Mouse (Mus musculus) ES-E14 (cell line): ENCODE data around the gene Lpar3. TPM values are rescaled to one million over a fixed set of nuclear protein-coding genes. Genes with fewer than 3 reads are reported as not detected.

ENCODE experiments used
- DNase-seq: peaks from one replicate; pipeline ENCODE4 v3.0.0-alpha.2; 2013; ENCODE audit warnings: low read depth, low spot score
- H3K27ac ChIP-seq: 2 replicates; pipeline ENCODE4 v1.5.1; 2012; ENCODE audit warnings: low read depth, mild to moderate bottlenecking, low read length, moderate library complexity, mixed read lengths; ENCODE audit not compliant: poor library complexity, insufficient read depth, severe bottlenecking
- H3K36me3 ChIP-seq: 2 replicates; pipeline ENCODE4 v1.6.1; 2012; ENCODE audit warnings: mild to moderate bottlenecking, low read length, moderate library complexity, mixed read lengths; ENCODE audit not compliant: control insufficient read depth, poor library complexity, insufficient read depth, severe bottlenecking
- H3K4me1 ChIP-seq, 2 experiments: fragments of 150-350 bp in 1 of 2; sonication (generic) in 1 of 2; 2 replicates each; pipeline ENCODE4 v1.6.1; 2012; ENCODE audit warnings: low read length in 2 of 2, mild to moderate bottlenecking in 1 of 2, mixed read lengths in 1 of 2; ENCODE audit not compliant: control insufficient read depth in 2 of 2, insufficient read depth in 2 of 2, poor library complexity in 1 of 2
- H3K4me3 ChIP-seq, 2 experiments: fragments of 150-350 bp in 1 of 2; sonication (generic) in 1 of 2; 2 replicates each; pipeline ENCODE4 v1.5.1; 2012; ENCODE audit warnings: low read length in 2 of 2, low read depth in 1 of 2, mild to moderate bottlenecking in 1 of 2, mixed read lengths in 1 of 2; ENCODE audit not compliant: insufficient read depth in 1 of 2, poor library complexity in 1 of 2, severe bottlenecking in 1 of 2
- H3K9ac ChIP-seq: 2 replicates; pipeline ENCODE4 v1.6.1; 2012; ENCODE audit warnings: low read depth, mild to moderate bottlenecking, low read length, mixed read lengths; ENCODE audit not compliant: poor library complexity, insufficient read depth, severe bottlenecking
- H3K9me3 ChIP-seq: fragments of 150-350 bp; sonication (generic); 2 replicates; pipeline ENCODE4 v1.6.1; 2012; ENCODE audit warnings: low read depth, mild to moderate bottlenecking, low read length; ENCODE audit not compliant: control insufficient read depth, insufficient read depth
- CHD2 ChIP-seq: IDR thresholded peaks from 2 replicates; pipeline ENCODE4 v1.6.1; 2014; ENCODE audit warnings: mild to moderate bottlenecking, low read depth, low read length, inconsistent platforms
- HCFC1 ChIP-seq: IDR thresholded peaks from 2 replicates; pipeline ENCODE4 v1.6.1; 2012; ENCODE audit warnings: low read length, inconsistent platforms, borderline replicate concordance; ENCODE audit not compliant: insufficient read depth
- MAFK ChIP-seq: IDR thresholded peaks from 2 replicates; pipeline ENCODE4 v1.6.1; 2014; ENCODE audit warnings: mild to moderate bottlenecking, low read depth, low read length, inconsistent platforms; ENCODE audit not compliant: insufficient read depth
- ZC3H11A ChIP-seq: IDR thresholded peaks from 2 replicates; pipeline ENCODE4 v1.6.1; 2012; ENCODE audit warnings: low read depth, mild to moderate bottlenecking, inconsistent platforms, low read length, borderline replicate concordance
- ZNF384 ChIP-seq: IDR thresholded peaks from 2 replicates; pipeline ENCODE4 v1.6.1; 2012; ENCODE audit warnings: low read depth, low read length, inconsistent platforms
- in situ Hi-C, 2 experiments: fragments of 600-800 bp; cut with MboI; formaldehyde crosslinking; loops; one replicate each; pipeline ENCODE4 v1.15.1; 2025; ENCODE audit warnings: low sequenced_read_pairs in 2 of 2, inconsistent platforms in 1 of 2; ENCODE audit not compliant: unreplicated experiment in 2 of 2
- total RNA-seq: library from RNA; depleted of rRNA; stranded (reverse); fragments of 300-350 nt; gene quantifications from 2 replicates; pipeline ENCODE4 v1.2.3, GENCODE M21; 2012

Lpar3 gene
- total RNA-seq, 1 experiment: 0.89 TPM

- Histone ChIP-seq H3K9ac (no peak overlapping the region), H3K4me1 (no peaks in the 10 kb centered on the region), H3K36me3 (no peaks in the 10 kb centered on the region), H3K4me3 (no peak overlapping the region), H3K27ac (no peak overlapping the region), H3K9me3 (no peaks in the 10 kb centered on the region)
- no peak for DNase-seq
- in situ Hi-C loops: no loop called here
- TF ChIP-seq MAFK: no peak
- no peak for TF ChIP-seq HCFC1
- no peak for TF ChIP-seq CHD2
- no peak for TF ChIP-seq ZNF384
- no peak for TF ChIP-seq ZC3H11A
These were observed 57.7 kb downstream of the Lpar3 start for GRCm38 (mm10) chr3:146278195-146279140.

DNA sequence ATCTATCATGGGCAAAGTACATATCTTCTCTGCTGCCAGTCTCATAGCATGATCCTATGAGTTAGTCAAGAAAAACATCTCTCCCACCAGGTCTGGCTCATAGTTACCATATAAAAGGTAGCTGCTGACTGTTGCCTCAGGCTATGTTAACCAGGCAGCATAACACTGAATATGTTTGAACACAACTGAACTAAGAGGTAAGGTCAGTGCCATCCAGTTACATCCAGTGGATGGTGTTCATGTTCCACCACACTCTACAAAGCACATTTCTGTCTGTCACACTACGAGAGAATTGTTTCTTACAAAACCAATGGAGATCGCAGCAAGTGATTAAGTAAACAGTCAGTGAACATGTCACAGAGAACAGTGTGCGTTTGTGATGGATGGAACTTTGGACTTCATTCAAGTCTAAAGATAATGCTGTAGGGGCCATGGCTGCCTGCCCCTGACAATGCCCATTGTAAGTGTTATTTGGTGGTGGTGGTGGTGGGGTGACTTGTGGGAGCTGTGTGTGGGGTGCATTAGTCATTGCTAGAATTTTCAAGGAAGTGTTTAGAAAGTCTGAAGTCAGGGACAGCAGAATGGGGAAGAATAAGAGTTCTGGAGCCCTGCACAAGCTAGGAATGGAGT is 63.1 kb downstream of the Lpar3 start:
- no peaks in the 10 kb centered on the region for H3K36me3 ChIP-seq
- H3K4me3 ChIP-seq: no peak overlapping the region
- TF ChIP-seq MAFK (no peak), HCFC1 (no peak), ZC3H11A (no peak), ZNF384 (no peak), CHD2 (no peak)
- H3K27ac ChIP-seq: no peak overlapping the region
- DNase-seq: no peak
- H3K9me3 ChIP-seq: no peaks in the 10 kb centered on the region
- no peaks in the 10 kb centered on the region for H3K4me1 ChIP-seq
- H3K9ac ChIP-seq: no peak overlapping the region
- in situ Hi-C loops: no loop called here

DNA sequence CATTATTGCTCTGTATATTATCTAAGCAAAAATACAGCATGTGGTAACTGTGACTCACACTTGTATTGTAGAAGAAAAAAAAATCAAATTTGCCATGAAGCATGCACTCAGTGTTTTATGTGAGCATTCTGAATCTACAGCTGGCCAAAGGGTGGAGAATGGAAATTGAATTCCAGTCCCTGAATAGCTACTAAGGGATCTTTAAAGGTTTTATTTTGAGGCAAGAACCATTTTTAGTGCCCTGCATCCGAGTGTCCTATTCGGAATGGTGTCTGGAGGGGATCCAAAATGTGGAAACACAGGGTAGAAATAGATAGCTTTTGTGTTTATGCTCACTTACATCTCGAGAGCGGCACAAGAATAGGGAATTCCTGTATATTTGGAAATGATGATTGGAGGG is 65.4 kb downstream of the Lpar3 start:
- H3K36me3 ChIP-seq: no peaks in the 10 kb centered on the region
- H3K4me1 ChIP-seq: no peaks in the 10 kb centered on the region
- in situ Hi-C loops: no loop called here
- TF ChIP-seq ZC3H11A: no peak
- no peak for TF ChIP-seq HCFC1
- no peak overlapping the region for H3K9ac ChIP-seq
- no peak for DNase-seq
- H3K4me3 ChIP-seq: no peak overlapping the region
- no peaks in the 10 kb centered on the region for H3K9me3 ChIP-seq
- no peak overlapping the region for H3K27ac ChIP-seq

DNA sequence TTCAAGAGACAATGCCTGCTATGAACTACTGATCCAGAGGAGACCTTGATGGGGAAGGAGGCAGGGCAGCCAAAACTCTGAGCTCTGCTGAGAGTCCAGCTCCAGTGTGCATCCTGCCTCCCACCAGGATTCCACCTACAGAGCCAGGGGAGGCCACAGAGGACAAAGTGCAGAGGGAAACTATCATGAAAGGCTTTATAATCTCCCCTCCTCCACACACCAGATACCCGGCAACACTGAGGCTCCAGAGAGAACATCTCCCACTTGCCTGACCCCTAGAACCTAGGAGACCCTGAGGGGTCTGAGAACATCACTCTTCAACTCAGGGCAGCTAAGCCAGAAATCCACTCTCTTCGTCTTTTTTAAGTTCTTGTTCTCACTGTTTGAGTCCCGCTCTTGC is 71.2 kb downstream of the Lpar3 start:
- TF ChIP-seq ZC3H11A: no peak
- TF ChIP-seq CHD2: no peak
- TF ChIP-seq MAFK: no peak
- TF ChIP-seq ZNF384: no peak
- no peak for TF ChIP-seq HCFC1
- Histone ChIP-seq H3K4me3 (no peak overlapping the region), H3K9ac (no peak overlapping the region), H3K36me3 (no peaks in the 10 kb centered on the region), H3K27ac (no peak overlapping the region), H3K4me1 (no peaks in the 10 kb centered on the region), H3K9me3 (no peaks in the 10 kb centered on the region)
- no peak for DNase-seq
- in situ Hi-C loops: no loop called here
